Mouse (Mus musculus): Measurements from ENCODE around the gene Caskin2. TPM values are rescaled to one million over a fixed set of nuclear protein-coding genes. Genes with fewer than 3 reads are reported as not detected.

Caskin2 gene
- polyA plus RNA-seq, 1 experiment from 2014 or later: 17.4 TPM

GRCm38 (mm10) chr11:115843891-115844239 lies 30.4 kb upstream of the Caskin2 start:
- Histone ChIP-seq H3K27me3 (ENCODE audit: control insufficient read depth, insufficient read depth, low read length) (no peaks in the 10 kb centered on the region), H3K9ac (ENCODE audit: low read depth, low read length) (no peak overlapping the region), H3K36me3 (ENCODE audit: control insufficient read depth, insufficient read depth, low read length) (peaks cover 11% of the 10 kb centered on the region), H3K4me3 (ENCODE audit: low read depth, low read length) (no peak overlapping the region), H3K9me3 (replicated peaks; ENCODE audit: control insufficient read depth, low read length) (no peaks in the 10 kb centered on the region; the same call in 1 of the 2 replicates), H3K27ac (ENCODE audit: low read depth, low read length) (peak overlapping the region; percentile 54; the same call in 1 of the 2 replicates), H3K4me2 (no peak overlapping the region), H3K4me1 (ENCODE audit: control insufficient read depth, insufficient read depth, low read length) (peaks cover 50% of the 10 kb centered on the region)
- ATAC-seq (replicated peaks; ENCODE audit: insufficient number of reproducible peaks, low FRiP score, low TSS enrichment): no peak
- 86% methylated on average over 5 of the region's 5 CpGs for WGBS (ENCODE audit: insufficient replicate concordance)

- Histone ChIP-seq H3K9me3 (replicated peaks; ENCODE audit: control insufficient read depth, low read length) (no peaks in the 10 kb centered on the region; the same call in 1 of the 2 replicates), H3K4me2 (no peak overlapping the region; the same call in 1 of the 2 replicates), H3K27me3 (ENCODE audit: control insufficient read depth, insufficient read depth, low read length) (no peaks in the 10 kb centered on the region), H3K9ac (ENCODE audit: low read depth, low read length) (peak overlapping the region; percentile 44; the same call in 1 of the 2 replicates), H3K36me3 (ENCODE audit: control insufficient read depth, insufficient read depth, low read length) (peaks cover 11% of the 10 kb centered on the region), H3K4me1 (ENCODE audit: control insufficient read depth, insufficient read depth, low read length) (peaks cover 55% of the 10 kb centered on the region), H3K27ac (ENCODE audit: low read depth, low read length) (peak overlapping the region; percentile 97), H3K4me3 (ENCODE audit: low read depth, low read length) (no peak overlapping the region)
- no peak for ATAC-seq (replicated peaks; ENCODE audit: insufficient number of reproducible peaks, low FRiP score, low TSS enrichment)
- 78% methylated on average over 11 of the region's 14 CpGs for WGBS (ENCODE audit: insufficient replicate concordance)
Observed at GRCm38 (mm10) chr11:115843141-115843890, 29.9 kb upstream of the Caskin2 start.

- ATAC-seq (replicated peaks; ENCODE audit: insufficient number of reproducible peaks, low FRiP score, low TSS enrichment): peak; percentile 82
- Histone ChIP-seq H3K4me2 (peak overlapping the region; percentile 46), H3K36me3 (ENCODE audit: control insufficient read depth, insufficient read depth, low read length) (peaks cover 11% of the 10 kb centered on the region), H3K9ac (ENCODE audit: low read depth, low read length) (peak overlapping the region; percentile 43; the same call in 1 of the 2 replicates), H3K4me1 (ENCODE audit: control insufficient read depth, insufficient read depth, low read length) (peaks cover 62% of the 10 kb centered on the region), H3K4me3 (ENCODE audit: low read depth, low read length) (no peak overlapping the region), H3K27ac (ENCODE audit: low read depth, low read length) (peak overlapping the region; percentile 97), H3K27me3 (ENCODE audit: control insufficient read depth, insufficient read depth, low read length) (no peaks in the 10 kb centered on the region), H3K9me3 (replicated peaks; ENCODE audit: control insufficient read depth, low read length) (no peaks in the 10 kb centered on the region; the same call in 1 of the 2 replicates)
- 2% methylated on average over 6 of the region's 6 CpGs for WGBS (ENCODE audit: insufficient replicate concordance)
Observed at GRCm38 (mm10) chr11:115841961-115842550, 28.6 kb upstream of the Caskin2 start.

- Histone ChIP-seq H3K9ac (ENCODE audit: low read depth, low read length) (no peak overlapping the region), H3K4me3 (ENCODE audit: low read depth, low read length) (no peak overlapping the region), H3K4me1 (ENCODE audit: control insufficient read depth, insufficient read depth, low read length) (peaks cover 71% of the 10 kb centered on the region), H3K27ac (ENCODE audit: low read depth, low read length) (peak overlapping the region; percentile 97), H3K27me3 (ENCODE audit: control insufficient read depth, insufficient read depth, low read length) (no peaks in the 10 kb centered on the region), H3K36me3 (ENCODE audit: control insufficient read depth, insufficient read depth, low read length) (peaks cover 11% of the 10 kb centered on the region), H3K4me2 (no peak overlapping the region), H3K9me3 (replicated peaks; ENCODE audit: control insufficient read depth, low read length) (no peaks in the 10 kb centered on the region; the same call in 1 of the 2 replicates)
- WGBS (ENCODE audit: insufficient replicate concordance): 79% methylated on average over 6 of the region's 6 CpGs
- ATAC-seq (replicated peaks; ENCODE audit: insufficient number of reproducible peaks, low FRiP score, low TSS enrichment): no peak
Observed at GRCm38 (mm10) chr11:115841044-115841443, 27.6 kb upstream of the Caskin2 start.

GRCm38 (mm10) chr11:115839732-115840131 lies 26.3 kb upstream of the Caskin2 start:
- no peak for ATAC-seq (replicated peaks; ENCODE audit: insufficient number of reproducible peaks, low FRiP score, low TSS enrichment)
- Histone ChIP-seq H3K36me3 (ENCODE audit: control insufficient read depth, insufficient read depth, low read length) (no peaks in the 10 kb centered on the region), H3K27me3 (ENCODE audit: control insufficient read depth, insufficient read depth, low read length) (no peaks in the 10 kb centered on the region), H3K4me1 (ENCODE audit: control insufficient read depth, insufficient read depth, low read length) (peaks cover 71% of the 10 kb centered on the region), H3K4me3 (ENCODE audit: low read depth, low read length) (no peak overlapping the region), H3K9ac (ENCODE audit: low read depth, low read length) (peak overlapping the region; percentile 36; the same call in 1 of the 2 replicates), H3K9me3 (replicated peaks; ENCODE audit: control insufficient read depth, low read length) (no peaks in the 10 kb centered on the region), H3K27ac (ENCODE audit: low read depth, low read length) (peak overlapping the region; percentile 62), H3K4me2 (no peak overlapping the region; the same call in 1 of the 2 replicates)
- WGBS (ENCODE audit: insufficient replicate concordance): 58% methylated on average over 3 of the region's 3 CpGs

- peaks cover 75% of the 10 kb centered on the region for H3K4me1 ChIP-seq (ENCODE audit: control insufficient read depth, insufficient read depth, low read length)
- peak overlapping the region; percentile 3 for H3K4me2 ChIP-seq
- WGBS (ENCODE audit: insufficient replicate concordance): 43% methylated on average over 4 of the region's 4 CpGs
- ATAC-seq (replicated peaks; ENCODE audit: insufficient number of reproducible peaks, low FRiP score, low TSS enrichment): no peak
- H3K9me3 ChIP-seq (replicated peaks; ENCODE audit: control insufficient read depth, low read length): no peaks in the 10 kb centered on the region
- H3K9ac ChIP-seq (ENCODE audit: low read depth, low read length): no peak overlapping the region
- H3K27ac ChIP-seq (ENCODE audit: low read depth, low read length): peak overlapping the region; percentile 58
- no peaks in the 10 kb centered on the region for H3K36me3 ChIP-seq (ENCODE audit: control insufficient read depth, insufficient read depth, low read length)
- no peak overlapping the region for H3K4me3 ChIP-seq (ENCODE audit: low read depth, low read length)
- H3K27me3 ChIP-seq (ENCODE audit: control insufficient read depth, insufficient read depth, low read length): no peaks in the 10 kb centered on the region
Observed at GRCm38 (mm10) chr11:115838895-115839311, 25.5 kb upstream of the Caskin2 start.

GRCm38 (mm10) chr11:115837606-115838345 lies 24.3 kb upstream of the Caskin2 start:
- ATAC-seq (replicated peaks; ENCODE audit: insufficient number of reproducible peaks, low FRiP score, low TSS enrichment): no peak
- H3K4me2 ChIP-seq: no peak overlapping the region
- no peak overlapping the region for H3K4me3 ChIP-seq (ENCODE audit: low read depth, low read length)
- no peak overlapping the region for H3K9ac ChIP-seq (ENCODE audit: low read depth, low read length)
- 91% methylated on average over 22 of the region's 22 CpGs for WGBS (ENCODE audit: insufficient replicate concordance)
- H3K4me1 ChIP-seq (ENCODE audit: control insufficient read depth, insufficient read depth, low read length): peaks cover 75% of the 10 kb centered on the region
- no peaks in the 10 kb centered on the region for H3K27me3 ChIP-seq (ENCODE audit: control insufficient read depth, insufficient read depth, low read length)
- no peaks in the 10 kb centered on the region for H3K9me3 ChIP-seq (replicated peaks; ENCODE audit: control insufficient read depth, low read length)
- no peak overlapping the region for H3K27ac ChIP-seq (ENCODE audit: low read depth, low read length)
- H3K36me3 ChIP-seq (ENCODE audit: control insufficient read depth, insufficient read depth, low read length): no peaks in the 10 kb centered on the region

GRCm38 (mm10) chr11:115836656-115837395 lies 23.4 kb upstream of the Caskin2 start:
- 45% methylated on average over 11 of the region's 11 CpGs for WGBS (ENCODE audit: insufficient replicate concordance)
- Histone ChIP-seq H3K4me2 (no peak overlapping the region), H3K9ac (ENCODE audit: low read depth, low read length) (no peak overlapping the region), H3K9me3 (replicated peaks; ENCODE audit: control insufficient read depth, low read length) (no peaks in the 10 kb centered on the region), H3K27me3 (ENCODE audit: control insufficient read depth, insufficient read depth, low read length) (no peaks in the 10 kb centered on the region), H3K4me3 (ENCODE audit: low read depth, low read length) (no peak overlapping the region), H3K36me3 (ENCODE audit: control insufficient read depth, insufficient read depth, low read length) (no peaks in the 10 kb centered on the region), H3K4me1 (ENCODE audit: control insufficient read depth, insufficient read depth, low read length) (peaks cover 75% of the 10 kb centered on the region), H3K27ac (ENCODE audit: low read depth, low read length) (peak overlapping the region; percentile 59)
- no peak for ATAC-seq (replicated peaks; ENCODE audit: insufficient number of reproducible peaks, low FRiP score, low TSS enrichment)
